Mouse (Mus musculus) forebrain, embryonic 10.5 days (tissue): ENCODE data around the gene Olfr1331. TPM values are rescaled to one million over a fixed set of nuclear protein-coding genes. Genes with fewer than 3 reads are reported as not detected.
"Not testable (repeated sequence)": the region's sequence is repeated elsewhere in the genome, so short reads cannot be mapped to it uniquely, and the experiment has no call there.

Experiments used
- DNase-seq: peaks from one replicate; pipeline ENCODE4 v3.0.0-alpha.2; 2017; ENCODE audit warnings: low spot score; ENCODE audit errors: extremely low spot score
- H3K27ac ChIP-seq: fragments of 300-500 bp; sonication (generic); 2 replicates; pipeline ENCODE4 v1.5.1; 2016; ENCODE audit warnings: mild to moderate bottlenecking
- H3K27me3 ChIP-seq: fragments of 300-500 bp; sonication (generic); 2 replicates; pipeline ENCODE4 v1.6.1; 2016; ENCODE audit warnings: mild to moderate bottlenecking; ENCODE audit not compliant: poor library complexity, severe bottlenecking
- H3K36me3 ChIP-seq: fragments of 300-500 bp; sonication (generic); replicated peaks from 2 replicates; pipeline ENCODE4 v1.6.1; 2016; ENCODE audit warnings: mild to moderate bottlenecking, moderate library complexity
- H3K4me1 ChIP-seq: fragments of 300-500 bp; sonication (generic); 2 replicates; pipeline ENCODE4 v1.6.1; 2016
- H3K4me3 ChIP-seq: fragments of 300-500 bp; sonication (generic); 2 replicates; pipeline ENCODE4 v1.5.1; 2016; ENCODE audit warnings: mild to moderate bottlenecking, moderate library complexity
- H3K9me3 ChIP-seq: fragments of 300-500 bp; sonication (generic); 2 replicates; pipeline ENCODE4 v1.6.1; 2016; ENCODE audit warnings: mild to moderate bottlenecking, moderate library complexity
- WGBS: fragments of 180-500 bp; shearing (Covaris S2); methylation state at CpG from one replicate; pipeline ENCODE4 v1.1.7; 2016; 5-methylcytosine and 5-hydroxymethylcytosine counted together
- polyA plus RNA-seq: library from polyadenylated mRNA; unstranded; fragments of >200 nt; fragmentation: Nextera tagmentation; extraction: Ambion mirVana; gene quantifications from 2 replicates; pipeline ENCODE4 v1.2.1, GENCODE M21; 2016

The Olfr1331 gene
- polyA plus RNA-seq = not detected in 2 replicates

DNA sequence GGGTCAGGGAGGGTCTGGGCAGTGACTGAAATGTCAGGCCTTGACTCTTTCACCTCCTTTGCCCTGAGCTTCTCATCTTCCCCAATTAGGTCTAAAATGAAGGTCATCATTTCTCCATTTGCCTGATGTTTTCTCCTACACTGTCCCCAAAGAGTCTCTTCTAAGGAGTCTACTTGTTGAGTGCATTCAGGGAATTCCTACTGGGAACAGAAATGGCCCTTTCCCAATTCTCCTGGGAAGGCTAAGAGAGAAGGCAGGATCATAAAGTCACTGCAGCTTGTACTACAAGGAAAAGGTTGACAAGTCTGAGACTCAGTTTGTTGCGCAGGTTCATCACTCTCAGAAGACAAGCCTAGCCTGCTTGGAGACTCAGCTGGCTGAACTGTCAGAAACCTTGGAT is at the start of gene Olfr1331:
Gene Olfr1331, plus strand, starts transcription at position 301 of the 400 bp plus-strand sequence.
- H3K27ac ChIP-seq = no peak within 1 kb of the TSS
- H3K4me3 ChIP-seq = no peak within 1 kb of the TSS
- H3K4me1 ChIP-seq = no peaks in the 10 kb centered on the region
- no peaks in the 10 kb centered on the region for H3K9me3 ChIP-seq
- no peaks in the 10 kb centered on the region for H3K27me3 ChIP-seq
- H3K36me3 ChIP-seq = no peaks in the 10 kb centered on the region
- no peak for DNase-seq
- WGBS = 88% methylated on average over 1 of the region's 1 CpGs

DNA sequence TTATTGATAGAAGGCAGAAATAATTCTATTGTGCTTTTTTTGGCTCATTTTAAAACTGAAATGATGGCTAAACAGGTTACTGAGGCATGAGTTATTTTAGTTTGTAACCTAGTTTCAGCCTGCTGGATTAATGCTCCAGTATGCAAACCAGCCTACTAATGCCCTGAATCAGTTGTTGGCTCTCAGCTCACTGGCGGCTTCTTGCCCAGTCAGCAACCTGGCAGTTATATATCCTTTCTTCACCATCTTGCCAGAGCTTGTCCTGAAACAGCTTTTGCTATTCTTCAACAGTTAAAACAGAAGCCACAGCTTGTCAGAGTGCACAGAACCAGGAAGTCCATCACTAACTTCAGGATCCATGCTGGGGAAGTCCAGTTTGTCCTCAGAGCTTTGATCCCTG is 45.5 kb upstream of the Olfr1331 start:
- H3K9me3 ChIP-seq = no peaks in the 10 kb centered on the region
- WGBS = 89% methylated on average over 1 of the region's 1 CpGs
- no peak overlapping the region for H3K4me3 ChIP-seq
- no peaks in the 10 kb centered on the region for H3K36me3 ChIP-seq
- no peaks in the 10 kb centered on the region for H3K27me3 ChIP-seq
- no peak overlapping the region for H3K27ac ChIP-seq
- no peaks in the 10 kb centered on the region for H3K4me1 ChIP-seq
- no peak for DNase-seq

DNA sequence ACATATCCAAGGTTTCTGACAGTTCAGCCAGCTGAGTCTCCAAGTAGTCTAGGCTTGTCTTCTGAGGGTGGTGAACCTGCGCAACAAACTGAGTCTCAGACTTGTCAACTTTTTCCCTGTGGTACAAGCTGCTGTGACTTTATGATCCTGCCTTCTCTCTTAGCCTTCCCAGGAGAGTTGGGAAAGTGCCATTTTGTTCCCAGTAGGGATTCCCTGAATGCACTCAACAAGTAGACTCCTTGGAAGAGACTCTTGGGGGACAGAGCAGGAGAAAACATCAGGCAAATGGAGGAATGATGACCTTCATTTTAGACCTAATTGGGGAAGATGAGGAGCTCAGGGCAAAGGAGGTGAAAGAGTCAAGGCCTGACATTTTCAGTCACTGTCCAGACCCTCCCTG is 28.3 kb upstream of the Olfr1331 start, which contains the start of gene Olfr1333:
Gene Olfr1333, minus strand, starts transcription at position 101 of the 400 bp plus-strand sequence.
- DNase-seq = no peak
- no peaks in the 10 kb centered on the region for H3K27me3 ChIP-seq
- H3K9me3 ChIP-seq = no peaks in the 10 kb centered on the region
- no peak within 1 kb of the TSS for H3K4me3 ChIP-seq
- no peaks in the 10 kb centered on the region for H3K4me1 ChIP-seq
- H3K27ac ChIP-seq = no peak within 1 kb of the TSS
- WGBS = 97% methylated on average over 1 of the region's 1 CpGs
- H3K36me3 ChIP-seq = no peaks in the 10 kb centered on the region

- Histone ChIP-seq H3K36me3 (no peaks in the 10 kb centered on the region), H3K4me3 (no peak overlapping the region), H3K4me1 (no peaks in the 10 kb centered on the region), H3K9me3 (no peaks in the 10 kb centered on the region), H3K27me3 (no peaks in the 10 kb centered on the region), H3K27ac (no peak overlapping the region)
- DNase-seq = no peak
- WGBS = 88% methylated on average over 1 of the region's 1 CpGs
These were observed 2.7 kb upstream of the Olfr1331 start for GRCm38 (mm10) chr4:118861791-118862190.

- Histone ChIP-seq H3K27ac (no peak overlapping the region), H3K27me3 (no peaks in the 10 kb centered on the region), H3K4me3 (no peak overlapping the region), H3K4me1 (no peaks in the 10 kb centered on the region), H3K36me3 (no peaks in the 10 kb centered on the region), H3K9me3 (no peaks in the 10 kb centered on the region)
- WGBS = 63% methylated on average over 4 of the region's 4 CpGs
- DNase-seq = no peak
These were observed 1.7 kb upstream of the Olfr1331 start for GRCm38 (mm10) chr4:118862704-118863103.

DNA sequence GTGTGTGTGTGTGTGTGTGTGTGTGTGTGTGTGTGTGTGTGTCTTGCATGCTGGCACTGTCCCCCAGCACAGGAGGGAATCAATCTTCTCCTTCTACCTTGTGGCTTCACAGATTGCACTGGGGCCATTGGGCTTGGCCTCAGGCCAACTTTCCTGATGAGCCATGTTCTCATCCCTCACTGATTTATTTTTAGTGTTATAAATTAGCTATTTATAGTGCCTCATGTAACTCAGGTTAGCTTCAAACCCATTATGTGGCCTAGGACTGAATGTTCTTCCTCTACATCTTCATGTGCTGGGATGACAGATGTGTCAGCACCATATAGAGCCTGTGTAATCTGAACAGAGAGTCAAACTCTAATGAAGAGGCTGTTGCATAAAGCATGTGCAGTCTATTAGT is 3.1 kb downstream of the Olfr1331 start:
- H3K36me3 ChIP-seq = no peaks in the 10 kb centered on the region
- H3K4me1 ChIP-seq = no peaks in the 10 kb centered on the region
- no peak for DNase-seq
- no peak overlapping the region for H3K27ac ChIP-seq
- H3K9me3 ChIP-seq = no peaks in the 10 kb centered on the region
- H3K4me3 ChIP-seq = no peak overlapping the region
- no peaks in the 10 kb centered on the region for H3K27me3 ChIP-seq

DNA sequence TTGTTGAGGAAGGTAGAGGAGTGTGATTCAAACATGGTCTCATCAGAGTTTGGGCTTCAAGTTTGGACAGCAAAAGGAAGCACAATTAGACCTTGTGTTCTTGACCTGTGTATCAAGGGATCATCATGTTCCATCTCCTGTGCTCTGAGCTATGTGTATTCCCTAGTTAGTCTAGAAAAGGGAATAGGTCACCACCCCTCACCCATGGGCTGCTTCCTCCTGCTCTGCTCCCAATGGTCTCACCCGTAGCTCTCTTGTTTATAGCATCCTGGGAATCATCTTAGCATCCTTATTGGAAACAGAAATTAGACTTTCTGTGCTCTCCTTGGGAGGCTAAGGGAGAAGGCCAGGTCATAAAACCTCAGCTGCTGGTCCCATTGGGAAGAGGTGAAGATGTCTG is 23.8 kb downstream of the Olfr1331 start, which contains the start of gene Olfr1330:
Gene Olfr1330, plus strand, starts transcription at position 301 of the 400 bp plus-strand sequence.
- Histone ChIP-seq H3K9me3 (no peaks in the 10 kb centered on the region), H3K27ac (no peak within 1 kb of the TSS), H3K36me3 (no peaks in the 10 kb centered on the region), H3K4me1 (no peaks in the 10 kb centered on the region), H3K4me3 (no peak within 1 kb of the TSS), H3K27me3 (no peaks in the 10 kb centered on the region)
- DNase-seq = no peak
- WGBS = 88% methylated on average over 1 of the region's 1 CpGs

- DNase-seq = no peak
- no peak overlapping the region for H3K27ac ChIP-seq
- H3K4me3 ChIP-seq = no peak overlapping the region
- no peaks in the 10 kb centered on the region for H3K4me1 ChIP-seq
- H3K36me3 ChIP-seq = no peaks in the 10 kb centered on the region
- no peaks in the 10 kb centered on the region for H3K27me3 ChIP-seq
- no peaks in the 10 kb centered on the region for H3K9me3 ChIP-seq
- WGBS = 77% methylated on average over 2 of the region's 2 CpGs
These were observed 37.5 kb downstream of the Olfr1331 start for GRCm38 (mm10) chr4:118901981-118902380.

GRCm38 (mm10) chr4:118917365-118917764 is 52.9 kb downstream of the Olfr1331 start, which contains the start of gene Olfr1329:
TSS of gene Olfr1329 (minus strand) at chr4:118917465.
- not testable (repeated sequence) for H3K36me3 ChIP-seq, H3K9me3 ChIP-seq, H3K4me1 ChIP-seq, H3K4me3 ChIP-seq, H3K27me3 ChIP-seq, H3K27ac ChIP-seq, DNase-seq
- WGBS = 57% methylated on average over 2 of the region's 2 CpGs

Other genes starting within 250 kb of the Olfr1331 start
- gene Cfap57, start 243.9 kb upstream of the Olfr1331 start, polyA plus RNA-seq = 0.73 and 0.94 TPM in 2 replicates
- 210 and 221 TPM in 2 replicates for gene Ebna1bp2, start 243.8 kb upstream of the Olfr1331 start, polyA plus RNA-seq
- not detected in 2 replicates for gene Olfr62, start 205.7 kb upstream of the Olfr1331 start, polyA plus RNA-seq
- not detected in 2 replicates for gene Olfr1342, start 171.9 kb upstream of the Olfr1331 start, polyA plus RNA-seq
- gene Olfr1341, start 161.1 kb upstream of the Olfr1331 start, polyA plus RNA-seq = not detected in 2 replicates
- gene Olfr1340, start 144.5 kb upstream of the Olfr1331 start, polyA plus RNA-seq = not detected in 2 replicates
- not detected in 2 replicates for gene Olfr1339, start 132.5 kb upstream of the Olfr1331 start, polyA plus RNA-seq
- gene Olfr1338, start 105.9 kb upstream of the Olfr1331 start, polyA plus RNA-seq = not detected in 2 replicates
- not detected in 2 replicates for gene Olfr1337, start 82.1 kb upstream of the Olfr1331 start, polyA plus RNA-seq
- gene Olfr1335, start 54.7 kb upstream of the Olfr1331 start, polyA plus RNA-seq = not detected in 2 replicates
- gene Olfr1333, start 28.4 kb upstream of the Olfr1331 start, polyA plus RNA-seq = not detected in 2 replicates
- not detected in 2 replicates for gene Olfr1330, start 23.9 kb downstream of the Olfr1331 start, polyA plus RNA-seq
- not detected in 2 replicates for gene Olfr1329, start 52.8 kb downstream of the Olfr1331 start, polyA plus RNA-seq
- not detected in 2 replicates for gene Olfr1328, start 74.0 kb downstream of the Olfr1331 start, polyA plus RNA-seq
- not detected in 2 replicates for gene Lao1, start 96.9 kb downstream of the Olfr1331 start, polyA plus RNA-seq
- gene Slc2a1, start 244.1 kb downstream of the Olfr1331 start, polyA plus RNA-seq = 204 and 222 TPM in 2 replicates